Mouse (Mus musculus) embryonic fibroblast, embryonic 13.5 days (primary cell): ENCODE measurements at regions not wholly inside any gene's neighbourhood (a gene's known extent, or its start where the extent isn't known, plus 50 kb on each side); places are given as distances from the start of the nearest gene placed in this dataset.

Source experiments
- H3K27ac ChIP-seq: 2 replicates; pipeline ENCODE4 v1.5.1; 2012; ENCODE audit warnings: low read length, control low read depth, inconsistent platforms; ENCODE audit not compliant: insufficient read depth
- H3K4me1 ChIP-seq: 2 replicates; pipeline ENCODE4 v1.6.1; 2011; ENCODE audit warnings: low read length; ENCODE audit not compliant: control insufficient read depth, insufficient read depth
- H3K4me3 ChIP-seq: 2 replicates; pipeline ENCODE4 v1.5.1; 2011; ENCODE audit warnings: mild to moderate bottlenecking, control low read depth, low read length; ENCODE audit not compliant: insufficient read depth
- CTCF ChIP-seq: IDR thresholded peaks from 2 replicates; pipeline ENCODE4 v1.5.1; 2011; ENCODE audit warnings: mild to moderate bottlenecking, control low read depth, low read length, moderate library complexity, borderline replicate concordance; ENCODE audit not compliant: insufficient read depth
- POLR2A ChIP-seq: IDR thresholded peaks from 2 replicates; pipeline ENCODE4 v1.6.1; 2011; ENCODE audit warnings: low read depth, mild to moderate bottlenecking, control low read depth, low read length, moderate library complexity

DNA sequence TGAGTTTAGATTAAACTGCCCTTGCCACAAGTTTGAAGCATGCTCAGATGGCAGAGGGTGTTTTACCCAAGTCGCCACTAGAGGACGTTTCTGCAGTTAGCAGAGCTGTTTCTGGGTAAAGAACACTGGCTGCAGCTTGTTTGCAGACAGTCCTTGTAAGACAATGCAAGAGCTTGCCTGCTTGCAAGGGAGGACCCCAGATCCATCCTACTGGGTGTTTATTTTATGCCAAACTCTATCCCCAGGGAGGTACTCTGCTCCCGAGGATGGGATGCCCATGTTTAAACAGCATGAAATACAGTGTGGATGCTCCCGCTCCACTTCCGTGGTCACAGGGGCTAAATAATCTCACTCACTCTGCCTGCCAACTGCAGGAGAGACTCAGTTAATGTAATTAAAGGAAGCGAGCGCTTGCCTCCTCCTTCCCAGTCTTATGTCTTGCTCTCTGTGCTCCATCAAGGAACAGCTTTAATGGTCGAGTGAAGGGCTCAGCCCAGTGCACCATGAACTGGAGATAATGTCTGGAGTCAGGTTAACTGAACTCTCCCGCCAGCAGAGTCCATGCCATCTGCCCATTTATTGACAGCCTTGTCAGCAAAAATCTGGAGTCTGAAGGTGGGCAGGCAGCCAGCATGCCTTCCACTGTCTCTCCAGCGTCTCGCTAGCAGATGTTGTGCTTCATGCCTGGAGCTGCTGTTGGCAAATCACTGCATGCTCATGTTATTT, 334.8 kb downstream of the Mex3b start:
- TF ChIP-seq POLR2A (no peak), CTCF (no peak)
- Histone ChIP-seq H3K27ac (no peak overlapping the region; the same call in 1 of the 2 replicates), H3K4me1 (peaks cover 5% of the 10 kb centered on the region), H3K4me3 (no peak overlapping the region)

DNA sequence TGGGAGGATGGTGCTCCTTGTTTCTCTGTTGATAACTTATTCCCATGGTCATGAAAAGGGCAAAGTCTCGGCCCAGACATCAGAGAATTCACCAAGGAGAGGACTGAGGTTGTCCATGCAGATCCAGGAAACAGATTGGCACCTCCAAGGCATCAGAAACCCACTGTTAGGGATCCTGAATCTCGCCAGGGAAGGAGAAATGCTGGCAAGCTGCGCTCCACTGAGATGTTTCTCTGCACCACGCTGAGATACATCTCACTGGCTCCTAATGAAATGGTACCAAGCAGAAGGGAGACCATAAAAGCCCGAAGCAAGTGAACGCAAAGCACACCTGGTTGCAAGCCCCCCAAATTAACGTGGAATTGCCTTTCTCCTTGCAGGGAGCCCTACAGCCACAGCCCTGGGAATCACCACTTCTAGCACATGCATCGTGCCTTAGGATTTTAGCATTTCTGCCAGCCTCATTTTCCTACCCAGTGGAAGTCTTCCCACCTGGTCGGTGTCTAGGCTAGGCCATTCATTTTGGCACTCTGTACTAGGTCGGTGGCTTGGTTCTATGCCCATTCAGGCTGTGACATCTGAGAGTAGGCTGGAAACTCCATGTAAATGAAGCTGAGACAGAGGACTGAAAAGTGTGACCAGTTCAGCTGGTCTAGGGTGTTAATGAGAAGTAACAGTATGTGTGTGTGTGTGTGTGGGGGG, 336.3 kb downstream of the Mex3b start:
- no peak overlapping the region for H3K4me3 ChIP-seq
- H3K27ac ChIP-seq, result no peak overlapping the region
- no peak for TF ChIP-seq POLR2A
- no peak for TF ChIP-seq CTCF
- peaks cover 5% of the 10 kb centered on the region for H3K4me1 ChIP-seq

DNA sequence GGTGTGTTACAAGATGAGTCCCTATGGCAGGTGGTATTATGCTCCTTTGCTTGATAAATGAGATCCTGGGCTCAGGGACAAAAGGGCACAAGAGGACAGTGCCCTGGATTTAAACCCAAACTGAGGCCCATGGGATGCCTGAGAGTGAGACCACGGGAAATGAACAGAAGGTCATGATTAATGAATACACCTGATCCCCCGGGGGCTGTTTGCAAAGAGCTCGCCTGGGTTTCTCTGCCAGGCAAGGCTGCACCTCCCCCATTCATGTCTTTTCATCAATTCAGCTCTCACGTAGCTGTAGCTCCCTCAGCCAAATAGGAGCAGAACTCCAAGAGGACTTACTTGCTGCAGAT, 336.9 kb downstream of the Mex3b start:
- no peak for TF ChIP-seq POLR2A
- no peak for TF ChIP-seq CTCF
- Histone ChIP-seq H3K4me3 (no peak overlapping the region), H3K27ac (no peak overlapping the region), H3K4me1 (peaks cover 5% of the 10 kb centered on the region)

DNA sequence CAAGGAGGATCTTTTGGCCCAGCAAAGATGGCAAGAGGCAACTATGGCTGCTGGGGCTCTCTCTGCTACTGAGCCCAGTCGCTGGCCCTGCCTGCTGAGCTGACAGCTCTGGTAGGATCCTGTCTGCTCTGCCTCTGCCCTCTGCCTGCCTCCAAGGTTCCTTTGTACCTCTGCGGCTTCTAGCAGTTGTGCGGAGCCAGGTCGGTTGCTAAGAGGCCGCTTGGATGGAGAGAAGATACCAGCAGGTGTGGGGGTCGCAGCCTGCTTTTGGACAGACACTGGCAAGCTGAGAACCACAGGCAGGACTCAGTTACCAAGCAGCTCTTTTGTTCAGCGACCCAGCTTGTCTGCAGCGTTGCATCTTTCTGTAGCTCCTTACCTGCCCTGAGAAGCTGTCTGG, 337.6 kb downstream of the Mex3b start:
- no peak for TF ChIP-seq CTCF
- no peak for TF ChIP-seq POLR2A
- Histone ChIP-seq H3K4me3 (no peak overlapping the region), H3K27ac (no peak overlapping the region), H3K4me1 (peaks cover 5% of the 10 kb centered on the region)

DNA sequence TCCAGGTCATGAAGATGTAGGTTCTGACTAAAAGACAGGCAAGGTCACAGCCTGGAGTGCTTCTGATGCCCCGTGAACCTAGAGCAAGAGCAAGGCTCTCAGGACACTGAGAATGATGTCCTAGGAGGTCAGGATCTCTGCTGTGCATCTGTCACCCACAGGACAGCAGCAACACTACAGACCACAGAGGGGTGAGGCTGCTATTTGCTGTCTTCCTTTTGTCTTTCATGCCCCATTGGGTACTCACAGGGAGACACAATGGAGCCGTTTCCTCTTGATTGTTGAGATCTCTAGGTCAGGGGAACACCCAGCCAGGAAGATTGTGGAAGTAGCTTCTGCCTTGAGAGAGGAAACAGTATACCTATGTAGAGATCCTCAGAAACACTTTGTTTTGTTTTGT, 339.9 kb downstream of the Mex3b start:
- H3K27ac ChIP-seq, result no peak overlapping the region
- no peak overlapping the region for H3K4me3 ChIP-seq
- no peak for TF ChIP-seq POLR2A
- H3K4me1 ChIP-seq, result peaks cover 3% of the 10 kb centered on the region

DNA sequence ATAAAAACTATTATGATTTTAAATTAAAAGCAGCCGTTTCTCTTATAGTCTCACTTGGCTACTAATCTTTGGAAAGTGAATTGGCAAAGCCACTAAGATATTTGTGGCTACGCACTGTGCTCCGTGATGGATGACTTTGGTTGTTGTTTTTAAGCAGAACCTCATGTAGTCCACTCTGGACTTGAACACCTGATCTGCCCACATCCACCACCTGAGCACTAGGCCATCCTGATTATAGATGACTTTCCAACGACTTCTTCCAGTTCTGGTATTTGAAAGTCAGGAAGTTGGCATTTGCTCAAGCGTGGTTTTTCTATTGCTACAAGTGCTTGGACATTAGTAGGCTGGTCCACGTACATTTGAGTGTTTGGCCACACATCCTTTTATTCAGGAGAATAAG, 344.5 kb downstream of the Mex3b start:
- no peak overlapping the region for H3K4me3 ChIP-seq
- no peak for TF ChIP-seq POLR2A
- no peak for TF ChIP-seq CTCF

DNA sequence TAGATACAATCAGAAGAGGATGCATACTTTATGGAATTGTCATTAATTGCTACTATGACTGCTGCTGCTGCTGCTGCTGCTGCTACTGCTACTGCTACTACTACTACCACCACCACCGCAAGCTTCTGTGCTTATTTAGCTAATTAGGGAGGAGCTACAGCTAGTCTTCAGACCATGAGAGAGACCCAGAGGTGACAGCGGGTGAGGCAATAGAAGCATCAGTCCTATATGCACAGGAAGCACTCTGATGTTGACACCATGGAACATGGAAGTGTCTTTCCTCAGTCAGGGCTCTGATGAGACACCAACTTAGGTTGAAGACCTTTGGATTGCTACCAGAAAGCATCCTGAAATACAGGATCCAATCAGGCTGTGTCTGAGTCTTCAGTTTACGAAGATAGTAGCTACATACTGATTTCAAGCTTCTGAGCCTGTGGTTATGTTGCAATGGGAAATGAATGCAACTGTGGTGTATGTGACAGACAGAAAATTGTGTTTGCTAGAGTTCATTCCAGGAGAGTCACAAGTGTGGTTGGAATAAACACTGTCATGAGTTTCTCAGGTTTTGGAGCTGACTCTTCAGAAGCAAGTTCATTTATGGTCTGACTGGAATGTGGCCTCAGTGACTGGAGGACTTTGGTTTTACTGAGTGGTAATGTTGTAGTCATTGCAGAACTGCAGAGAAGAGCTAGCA, 355.0 kb downstream of the Mex3b start:
- Histone ChIP-seq H3K4me1 (no peaks in the 10 kb centered on the region), H3K27ac (no peak overlapping the region), H3K4me3 (no peak overlapping the region)
- no peak for TF ChIP-seq POLR2A
- no peak for TF ChIP-seq CTCF

More for the DNA sequence above, 344.5 kb downstream of the Mex3b start:
- Histone ChIP-seq H3K27ac (no peak overlapping the region), H3K4me1 (no peaks in the 10 kb centered on the region)

DNA sequence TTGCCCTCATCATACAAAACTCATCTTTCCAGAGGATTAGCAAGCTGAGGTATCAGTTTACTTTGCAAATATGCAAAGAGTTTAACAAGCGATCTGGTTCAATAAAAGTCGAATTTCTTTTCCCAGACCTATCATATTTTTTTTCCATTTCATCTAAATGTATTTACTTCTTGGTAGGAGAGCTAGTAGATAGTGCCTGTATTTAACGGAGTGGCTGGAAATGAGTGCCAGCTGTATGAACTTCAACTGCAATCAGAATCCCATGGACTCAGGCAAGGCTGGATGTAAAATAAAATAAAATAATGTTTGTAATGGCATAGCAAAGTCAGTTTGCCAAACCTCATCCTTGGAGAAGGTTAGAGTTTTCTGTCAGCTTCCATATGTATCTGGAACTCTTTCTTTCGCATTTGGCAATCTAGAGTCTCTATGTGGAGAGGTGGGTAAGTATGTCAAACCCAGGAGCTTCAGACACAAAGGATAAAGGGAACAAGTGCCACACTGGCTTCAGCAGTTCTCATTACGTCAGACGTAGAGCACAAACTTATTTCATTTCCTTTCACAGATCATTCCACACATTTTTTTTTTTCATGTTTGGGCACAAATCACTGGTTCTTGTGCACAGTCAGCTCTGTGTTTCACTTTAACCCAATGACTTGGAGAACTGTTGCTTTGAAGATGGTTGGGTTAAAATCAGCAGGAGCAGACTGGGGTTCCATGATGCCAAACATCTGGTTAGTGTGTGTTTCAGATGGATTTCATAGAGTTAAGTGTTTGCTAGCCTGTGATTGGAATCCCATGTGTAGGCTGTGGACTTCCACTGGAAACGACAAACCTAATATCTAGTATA, 357.2 kb upstream of the Tmc3 start:
- Histone ChIP-seq H3K4me3 (no peak overlapping the region), H3K4me1 (peaks cover 7% of the 10 kb centered on the region), H3K27ac (peak overlapping the region; percentile 26; the same call in 1 of the 2 replicates)
- TF ChIP-seq CTCF (no peak), POLR2A (no peak)

DNA sequence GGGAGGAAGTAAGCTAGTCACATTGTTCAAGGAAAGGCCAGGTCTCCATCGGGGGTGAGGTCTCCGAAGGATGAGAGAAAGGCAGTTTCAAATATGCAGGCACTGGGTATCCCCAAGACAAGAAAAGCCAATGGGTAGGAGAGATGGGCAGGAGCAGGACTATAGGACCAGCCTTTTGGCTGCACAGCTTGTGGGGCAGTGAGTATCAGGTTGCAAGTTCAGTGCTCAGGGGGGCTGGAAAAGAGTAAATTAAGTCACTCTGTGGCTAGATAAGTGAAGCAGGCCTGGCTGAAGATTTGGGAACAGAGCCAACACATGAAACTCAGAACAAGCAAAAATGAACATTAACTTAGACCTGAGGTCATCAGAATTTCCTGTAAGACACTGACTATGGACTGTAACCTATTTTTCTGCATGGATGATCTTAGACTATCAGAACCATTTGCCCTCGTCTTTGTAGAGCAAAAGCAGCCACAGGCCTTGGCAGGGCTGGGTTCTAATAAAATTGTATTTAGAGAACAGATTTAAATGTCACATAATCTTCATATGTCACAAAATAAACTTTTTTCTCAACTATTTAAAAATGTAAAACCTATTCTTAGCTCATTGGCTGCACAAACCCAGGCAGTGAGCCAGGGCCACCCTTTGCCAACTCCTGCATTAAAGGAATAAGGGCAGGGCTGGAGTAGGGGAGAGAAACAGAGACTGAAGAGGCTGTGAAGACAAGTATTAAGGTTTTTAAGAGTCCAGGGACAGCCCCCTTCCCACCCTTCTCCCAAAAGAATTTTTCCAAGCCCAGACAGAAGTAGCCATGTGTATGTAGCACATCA, 354.0 kb upstream of the Tmc3 start:
- H3K27ac ChIP-seq, result no peak overlapping the region
- H3K4me1 ChIP-seq, result peaks cover 7% of the 10 kb centered on the region
- no peak overlapping the region for H3K4me3 ChIP-seq
- no peak for TF ChIP-seq POLR2A
- no peak for TF ChIP-seq CTCF
